Mouse (Mus musculus) urinary bladder, postnatal 25 days (tissue): ENCODE measurements around the gene Jup.

Experiments
- DNase-seq: peaks from one replicate; pipeline ENCODE4 v3.0.0; 2022; ENCODE audit warnings: low spot score

The Jup gene

GRCm38 (mm10) chr11:100408076-100408834 is 10.7 kb upstream of the Jup start:
- peak; percentile 71 for DNase-seq

- DNase-seq, result no peak
These were observed 9.6 kb upstream of the Jup start for GRCm38 (mm10) chr11:100406995-100407705.

- DNase-seq, result no peak
These were observed 8.7 kb upstream of the Jup start for GRCm38 (mm10) chr11:100406273-100406672.

- no peak for DNase-seq
These were observed 7.0 kb upstream of the Jup start for GRCm38 (mm10) chr11:100404456-100405074.

- DNase-seq, result no peak
These were observed 6.0 kb upstream of the Jup start for GRCm38 (mm10) chr11:100403445-100404134.

GRCm38 (mm10) chr11:100402682-100403081 is 5.1 kb upstream of the Jup start:
- no peak for DNase-seq

GRCm38 (mm10) chr11:100402240-100402639 is 4.7 kb upstream of the Jup start:
- DNase-seq, result no peak

GRCm38 (mm10) chr11:100400842-100401241 is 3.3 kb upstream of the Jup start:
- DNase-seq, result no peak

GRCm38 (mm10) chr11:100399727-100400538 is 2.4 kb upstream of the Jup start:
- no peak for DNase-seq

- no peak for DNase-seq
These were observed 1.8 kb upstream of the Jup start for GRCm38 (mm10) chr11:100399320-100399719.

- DNase-seq, result no peak
These were observed 954 bp upstream of the Jup start for GRCm38 (mm10) chr11:100398517-100398916.

- peak; percentile 43 for DNase-seq
These were observed 520 bp downstream of the Jup start for GRCm38 (mm10) chr11:100396886-100397599.

- DNase-seq, result no peak
These were observed 1.5 kb downstream of the Jup start for GRCm38 (mm10) chr11:100395861-100396631.

- peak; percentile 54 for DNase-seq
These were observed 2.4 kb downstream of the Jup start for GRCm38 (mm10) chr11:100395200-100395599.

GRCm38 (mm10) chr11:100394353-100395074 is 3.0 kb downstream of the Jup start:
- no peak for DNase-seq

GRCm38 (mm10) chr11:100393733-100394132 is 3.8 kb downstream of the Jup start:
- DNase-seq, result peak; percentile 50

GRCm38 (mm10) chr11:100392958-100393357 is 4.6 kb downstream of the Jup start:
- no peak for DNase-seq

GRCm38 (mm10) chr11:100391884-100392345 is 5.6 kb downstream of the Jup start:
- DNase-seq, result no peak
